Mouse (Mus musculus) cerebellum, postnatal 14 days (tissue): ENCODE measurements around the gene Eepd1.
A peak's percentile ranks its signal among the peaks of the same experiment; 100 is the strongest.

Experiments
- DNase-seq, 2 experiments: peaks; one replicate each; pipeline ENCODE4 v3.0.0; 2021; ENCODE audit warnings: mixed read lengths in 2 of 2

Gene Eepd1

GRCm38 (mm10) chr9:25578674-25579596 lies 97.6 kb downstream of the Eepd1 start:
- no peak for DNase-seq

GRCm38 (mm10) chr9:25583621-25584020 lies 102.3 kb downstream of the Eepd1 start:
- DNase-seq: no peak

GRCm38 (mm10) chr9:25585614-25586013 lies 104.3 kb downstream of the Eepd1 start:
- no peak for DNase-seq

- DNase-seq: no peak
Observed at GRCm38 (mm10) chr9:25588581-25588980, 107.2 kb downstream of the Eepd1 start.

GRCm38 (mm10) chr9:25590740-25591139 lies 109.4 kb downstream of the Eepd1 start:
- DNase-seq: no peak

GRCm38 (mm10) chr9:25591390-25592354 lies 110.3 kb downstream of the Eepd1 start:
- DNase-seq: peak; percentile 71 to 75

GRCm38 (mm10) chr9:25592355-25592955 lies 111.1 kb downstream of the Eepd1 start:
- peak in 1 of 2 experiments; percentile 36 for DNase-seq

- DNase-seq: no peak
Observed at GRCm38 (mm10) chr9:25624744-25625143, 143.4 kb downstream of the Eepd1 start.

- no peak for DNase-seq
Observed at GRCm38 (mm10) chr9:25629531-25630099, 148.3 kb downstream of the Eepd1 start.
